Mouse (Mus musculus): Measurements from ENCODE around the gene Mfap3l.
"Not testable (repeated sequence)": the region's sequence is repeated elsewhere in the genome, so short reads cannot be mapped to it uniquely, and the experiment has no call there.

Gene Mfap3l

GRCm38 (mm10) chr8:60632250-60632932, at the start of gene Mfap3l:
Gene Mfap3l (plus strand): TSS chr8:60632827.
- DNase-seq (ENCODE audit: low spot score in 2 of 2): peak; percentile 78 to 90

- no peak for DNase-seq (ENCODE audit: low spot score in 2 of 2)
These were observed 49.3 kb upstream of the Mfap3l start for GRCm38 (mm10) chr8:60583369-60583768.

DNA sequence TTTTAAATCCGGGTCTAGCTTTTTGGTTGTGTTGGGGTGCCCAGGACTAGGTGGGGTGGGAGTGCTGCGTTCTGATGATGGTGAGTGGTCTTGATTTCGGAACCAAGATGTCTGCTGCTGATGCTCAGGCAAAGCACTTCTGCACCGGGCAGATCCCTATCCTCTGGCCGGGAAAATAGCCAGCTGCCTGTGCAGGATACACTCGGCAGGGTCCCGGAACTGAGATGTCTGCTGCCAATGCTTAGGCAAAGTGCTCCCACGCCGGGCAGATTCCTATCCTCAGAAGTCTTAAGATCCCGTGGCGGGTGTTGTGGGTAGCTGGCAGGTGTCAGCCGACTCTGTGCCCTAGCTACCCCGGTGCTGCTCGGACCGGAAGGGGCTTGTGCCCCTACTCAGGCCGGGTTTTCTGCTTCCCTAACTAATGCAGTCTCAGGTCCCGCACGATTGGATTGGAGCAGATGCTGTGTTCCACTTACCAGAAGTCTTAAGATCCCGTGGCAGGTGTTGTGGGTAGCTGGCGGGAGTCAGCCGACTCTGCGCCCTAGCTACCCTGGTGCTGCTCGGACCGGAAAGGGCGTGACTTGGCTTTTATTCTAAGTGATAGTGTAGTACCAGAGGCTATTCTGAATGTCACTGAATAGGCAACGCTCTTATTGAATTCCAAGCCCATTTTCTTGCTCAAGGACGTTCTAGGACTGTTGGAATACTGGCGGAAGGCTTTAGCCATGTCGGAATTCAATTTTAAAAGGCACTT, 41.1 kb upstream of the Mfap3l start:
- not testable (repeated sequence) for DNase-seq (ENCODE audit: low spot score in 2 of 2)

DNA sequence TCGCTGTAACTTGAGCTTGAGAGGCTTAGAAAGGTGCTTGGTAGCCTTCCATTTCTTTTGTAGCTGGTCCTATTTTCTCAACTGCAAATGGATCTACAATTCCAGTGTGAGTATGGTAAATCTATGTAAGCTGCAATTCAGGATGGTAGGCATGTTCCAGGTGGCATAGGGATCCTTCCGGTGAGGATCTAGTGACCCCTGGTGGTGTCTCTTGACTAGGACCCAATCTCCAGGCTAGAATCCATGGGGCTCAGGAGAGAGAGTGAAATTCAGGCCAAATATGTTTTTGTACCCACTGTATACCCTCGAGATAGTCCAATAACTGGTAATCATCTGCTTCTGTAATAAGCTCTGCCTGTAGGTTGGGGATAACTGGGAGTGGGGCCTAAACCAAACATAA, 37.9 kb upstream of the Mfap3l start:
- peak; percentile 10 to 21 for DNase-seq (ENCODE audit: low spot score in 2 of 2)

DNA sequence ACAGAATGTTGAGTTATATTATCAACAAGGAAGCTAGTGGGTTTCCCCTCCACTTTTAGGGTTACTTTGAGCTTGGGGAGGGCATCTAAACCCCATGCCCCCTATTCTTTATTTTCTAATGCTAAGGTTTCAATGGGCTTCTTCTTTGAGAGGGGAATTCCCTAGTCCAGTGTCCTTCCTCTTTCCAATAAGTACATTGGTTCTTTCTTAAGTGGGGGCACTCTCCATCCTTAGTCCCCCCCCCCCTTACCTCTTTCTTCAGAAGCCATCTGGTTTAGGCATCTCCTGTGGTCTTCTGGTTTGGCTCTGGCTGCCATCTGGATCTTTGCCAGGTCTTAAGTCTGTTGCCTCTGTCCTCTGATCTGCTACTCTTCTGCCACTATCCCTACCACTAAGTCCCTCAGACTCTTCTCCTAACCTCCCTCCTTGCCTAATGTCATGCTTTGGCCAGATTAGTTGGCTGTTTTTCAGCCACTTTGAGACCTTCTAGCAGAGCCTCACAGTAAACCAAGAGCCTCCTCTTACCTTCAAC, 21.0 kb upstream of the Mfap3l start:
- DNase-seq (ENCODE audit: low spot score in 2 of 2): no peak

- no peak for DNase-seq (ENCODE audit: low spot score in 2 of 2)
These were observed 15.7 kb upstream of the Mfap3l start for GRCm38 (mm10) chr8:60616928-60617327.

DNA sequence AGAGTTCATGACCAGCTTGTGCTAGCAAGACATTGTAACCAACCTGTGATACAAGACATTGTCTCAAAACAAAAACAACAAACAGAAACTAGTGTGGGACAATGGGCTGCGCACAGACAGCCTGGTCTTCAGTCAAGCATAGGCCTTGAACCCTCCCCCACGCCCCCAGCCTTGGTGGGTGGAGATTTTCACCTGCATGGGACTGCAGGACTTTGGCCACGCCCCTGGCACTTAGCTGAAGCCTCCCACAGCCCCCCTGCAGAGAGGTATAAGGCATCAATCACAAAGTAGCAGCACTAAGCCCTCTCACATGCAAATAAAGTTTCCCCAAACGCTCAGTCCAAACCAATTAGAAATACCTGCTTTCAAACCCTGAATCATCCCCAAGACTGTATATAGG, 11.1 kb upstream of the Mfap3l start:
- no peak for DNase-seq (ENCODE audit: low spot score in 2 of 2)

GRCm38 (mm10) chr8:60622056-60622455, 10.6 kb upstream of the Mfap3l start:
- DNase-seq (ENCODE audit: low spot score in 2 of 2): no peak

GRCm38 (mm10) chr8:60623438-60623837, 9.2 kb upstream of the Mfap3l start:
- DNase-seq (ENCODE audit: low spot score in 2 of 2): no peak

- no peak for DNase-seq (ENCODE audit: low spot score in 2 of 2)
These were observed 7.9 kb upstream of the Mfap3l start for GRCm38 (mm10) chr8:60624722-60625121.

- DNase-seq (ENCODE audit: low spot score in 2 of 2): no peak
These were observed 4.7 kb upstream of the Mfap3l start for GRCm38 (mm10) chr8:60627937-60628336.

DNA sequence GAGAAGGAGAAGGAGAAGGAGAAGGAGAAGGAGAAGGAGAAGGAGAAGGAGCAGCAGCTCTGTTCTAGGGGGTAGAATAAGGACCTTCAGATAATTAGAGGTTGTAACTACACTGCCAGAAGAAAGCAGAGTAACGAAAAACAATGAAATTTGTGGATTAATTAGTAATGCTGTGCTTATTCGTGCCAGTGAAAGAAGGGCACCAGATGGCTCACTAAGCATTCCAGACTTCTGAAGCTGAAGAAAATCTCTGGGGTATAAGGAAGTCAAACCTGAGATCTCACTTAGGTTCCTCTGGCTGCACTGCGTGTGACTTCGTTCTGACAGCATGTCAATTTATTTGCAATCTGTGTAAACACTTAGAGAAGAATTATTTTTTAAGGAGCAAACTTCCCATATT, 3.6 kb upstream of the Mfap3l start:
- no peak for DNase-seq (ENCODE audit: low spot score in 2 of 2)

- DNase-seq (ENCODE audit: low spot score in 2 of 2): peak; percentile 66 to 67
These were observed 1.1 kb upstream of the Mfap3l start for GRCm38 (mm10) chr8:60631504-60631934.

GRCm38 (mm10) chr8:60632933-60633655, 467 bp downstream of the Mfap3l start:
- DNase-seq (ENCODE audit: low spot score in 2 of 2): peak; percentile 26 to 38

GRCm38 (mm10) chr8:60634921-60635320, 2.3 kb downstream of the Mfap3l start:
- DNase-seq (ENCODE audit: low spot score in 2 of 2): no peak

DNA sequence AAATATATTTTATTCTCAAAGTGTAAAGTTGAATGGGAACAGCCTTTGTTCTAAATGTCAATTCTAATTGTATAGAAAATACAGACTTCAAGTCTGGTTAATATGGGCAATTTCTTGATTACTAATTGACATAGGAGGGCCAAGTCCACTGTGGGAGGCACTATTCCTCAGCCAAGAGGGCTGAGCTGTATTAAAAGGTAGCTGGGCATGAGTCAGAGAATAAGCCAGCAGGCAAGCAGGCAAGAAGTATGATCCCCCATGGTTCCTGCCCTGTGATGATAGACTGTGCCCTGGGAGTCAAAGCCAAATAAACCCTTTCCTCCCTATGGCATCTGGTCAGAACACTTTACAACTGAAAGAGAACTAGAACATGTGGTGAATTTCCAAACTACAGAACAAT, 3.2 kb downstream of the Mfap3l start:
- DNase-seq (ENCODE audit: low spot score in 2 of 2): no peak

DNA sequence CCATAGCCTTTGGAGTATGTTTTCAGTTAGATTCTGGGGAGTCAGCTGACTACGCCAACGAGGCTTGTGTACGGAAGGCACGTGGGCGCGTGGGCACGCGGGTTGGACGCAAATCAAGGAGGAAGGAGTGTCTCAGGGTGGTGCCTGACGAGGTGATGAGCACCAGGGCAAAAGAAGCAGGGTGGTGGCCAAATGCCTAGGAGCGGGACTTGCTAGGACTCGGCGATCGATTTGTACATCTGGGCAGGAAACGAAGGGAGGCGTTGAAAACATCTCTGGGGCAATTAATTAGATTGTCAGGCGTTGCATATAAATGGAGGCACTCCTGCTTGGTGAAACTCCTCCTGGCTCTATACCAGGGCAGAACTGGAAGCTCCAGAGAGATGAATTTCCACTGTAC, 7.4 kb downstream of the Mfap3l start:
- no peak for DNase-seq (ENCODE audit: low spot score in 2 of 2)

- no peak for DNase-seq (ENCODE audit: low spot score in 2 of 2)
These were observed 10.9 kb downstream of the Mfap3l start for GRCm38 (mm10) chr8:60643416-60644020.

GRCm38 (mm10) chr8:60645164-60645563, 12.5 kb downstream of the Mfap3l start:
- DNase-seq (ENCODE audit: low spot score in 2 of 2): no peak

DNA sequence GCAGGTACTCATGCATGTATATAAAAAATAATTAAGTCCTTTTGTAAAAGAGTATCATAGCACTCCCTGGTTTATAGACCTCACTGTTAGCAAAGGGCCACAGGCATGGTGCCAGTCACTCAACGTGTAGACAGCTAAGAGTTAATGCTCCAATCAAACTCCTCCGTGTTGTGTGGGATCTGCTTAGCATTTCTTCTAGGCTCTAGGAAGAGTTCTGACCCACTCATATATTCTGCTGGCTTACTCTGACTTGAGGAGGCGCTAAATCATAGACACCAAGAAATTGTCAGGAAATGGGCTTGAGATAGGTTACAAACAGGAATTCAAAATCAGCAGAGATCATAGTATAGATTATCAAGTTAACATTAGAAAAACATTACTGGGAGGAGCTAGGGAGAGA, 13.3 kb downstream of the Mfap3l start:
- DNase-seq (ENCODE audit: low spot score in 2 of 2): no peak

GRCm38 (mm10) chr8:60647291-60647690, 14.7 kb downstream of the Mfap3l start:
- no peak for DNase-seq (ENCODE audit: low spot score in 2 of 2)

GRCm38 (mm10) chr8:60649081-60649480, 16.5 kb downstream of the Mfap3l start:
- no peak for DNase-seq (ENCODE audit: low spot score in 2 of 2)
